Mouse (Mus musculus) ovary, postnatal 14 days (tissue): ENCODE measurements around the gene 4930432K21Rik.

Experiments
- DNase-seq: peaks from one replicate; pipeline ENCODE4 v3.0.0; 2022; ENCODE audit warnings: low spot score

The 4930432K21Rik gene

DNA sequence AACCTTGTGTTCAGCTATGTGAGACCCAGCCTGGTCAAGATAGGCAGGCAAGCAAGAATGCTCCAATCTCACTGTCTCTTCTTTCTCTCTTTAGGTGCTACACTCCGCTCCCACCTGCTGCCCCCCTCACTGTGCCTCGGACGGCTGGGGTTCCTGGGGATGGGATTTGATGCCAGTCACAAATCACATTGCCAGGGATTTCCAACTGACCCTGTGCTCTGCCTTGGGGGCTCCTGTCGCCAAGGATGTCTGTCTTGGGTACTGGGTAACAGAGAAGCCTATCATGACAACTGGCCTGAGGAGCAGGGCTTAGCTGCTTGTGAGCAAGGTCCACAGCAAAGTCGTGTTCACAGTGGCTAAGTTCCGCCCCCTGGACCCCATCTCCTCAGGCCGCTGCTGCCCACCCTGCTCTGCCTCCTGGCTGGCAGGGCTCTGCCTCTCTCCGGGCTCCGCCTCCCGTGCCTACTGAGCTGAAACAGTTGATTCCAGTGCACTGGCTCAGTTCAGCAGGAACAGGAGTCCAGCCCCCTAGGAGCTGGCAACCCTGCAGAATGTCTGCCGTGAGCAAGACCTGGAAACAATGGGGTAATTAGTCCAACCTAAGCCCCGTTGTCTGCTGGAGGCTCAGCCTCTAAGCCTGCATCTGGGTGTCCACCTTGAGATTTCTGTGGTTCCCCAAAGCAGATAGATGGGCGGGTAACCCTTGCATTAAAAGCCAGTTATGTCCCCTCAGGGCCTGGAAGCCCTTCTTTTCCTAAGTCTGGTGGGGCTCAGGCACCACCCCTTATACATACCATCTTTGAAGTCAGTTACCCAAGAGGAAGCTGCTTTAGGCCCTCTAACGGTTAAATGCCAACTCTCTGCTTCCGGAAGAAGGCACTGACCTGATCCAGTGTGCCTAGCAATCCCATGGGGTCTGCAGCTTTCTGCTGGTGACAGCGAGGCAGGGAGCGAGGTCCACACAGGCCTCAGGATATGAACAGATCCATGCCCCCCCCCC, 60.9 kb downstream of the 4930432K21Rik start:
- DNase-seq: no peak

DNA sequence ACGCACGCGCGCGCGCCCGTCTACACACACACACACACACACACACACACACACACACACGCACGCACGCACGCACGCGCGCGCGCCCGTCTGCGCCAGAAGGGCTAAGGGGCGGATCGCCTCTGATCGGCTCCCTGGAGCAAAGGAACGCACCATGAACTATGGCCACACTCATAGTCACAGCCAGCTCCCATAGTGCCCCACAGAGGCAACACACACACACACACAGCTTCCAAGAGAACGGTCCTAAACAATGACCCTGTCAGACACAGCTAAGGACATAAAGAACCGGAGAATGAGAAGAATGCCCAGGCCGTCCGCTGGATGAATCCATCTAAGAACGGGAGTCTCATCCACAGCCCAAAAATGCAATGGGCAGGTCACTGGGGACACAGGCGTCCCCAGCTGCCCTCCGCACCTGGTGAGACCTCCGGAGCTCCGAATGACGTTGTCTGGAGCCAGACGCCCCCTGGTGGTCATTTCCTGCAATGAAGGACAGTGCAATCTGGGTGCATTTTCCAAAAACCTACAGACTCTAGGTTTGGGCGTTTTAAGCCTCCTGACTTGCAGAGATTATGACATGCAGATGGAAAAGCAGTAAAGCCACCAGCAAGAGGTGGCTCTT, 62.5 kb downstream of the 4930432K21Rik start:
- DNase-seq: peak; percentile 77

DNA sequence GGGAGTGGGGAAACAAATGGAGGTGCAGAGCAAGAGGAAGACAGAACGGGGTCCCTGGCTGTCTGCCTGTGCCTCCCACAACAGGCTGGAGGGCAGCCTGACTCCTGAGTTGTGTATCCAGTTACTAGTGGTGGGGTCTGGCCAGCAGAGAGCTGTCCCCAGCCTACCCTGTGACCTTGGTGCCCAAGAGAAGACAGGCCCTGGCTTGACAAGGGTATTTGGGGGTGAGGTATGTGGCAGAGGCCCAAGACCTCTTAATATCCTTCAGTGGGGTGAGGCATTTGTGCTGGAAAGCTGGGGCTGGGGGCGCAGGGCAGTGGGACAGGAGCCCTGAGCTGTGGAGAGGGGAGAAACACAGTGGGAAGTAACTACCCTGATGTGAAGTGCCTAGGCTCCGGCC, 63.4 kb downstream of the 4930432K21Rik start:
- no peak for DNase-seq

DNA sequence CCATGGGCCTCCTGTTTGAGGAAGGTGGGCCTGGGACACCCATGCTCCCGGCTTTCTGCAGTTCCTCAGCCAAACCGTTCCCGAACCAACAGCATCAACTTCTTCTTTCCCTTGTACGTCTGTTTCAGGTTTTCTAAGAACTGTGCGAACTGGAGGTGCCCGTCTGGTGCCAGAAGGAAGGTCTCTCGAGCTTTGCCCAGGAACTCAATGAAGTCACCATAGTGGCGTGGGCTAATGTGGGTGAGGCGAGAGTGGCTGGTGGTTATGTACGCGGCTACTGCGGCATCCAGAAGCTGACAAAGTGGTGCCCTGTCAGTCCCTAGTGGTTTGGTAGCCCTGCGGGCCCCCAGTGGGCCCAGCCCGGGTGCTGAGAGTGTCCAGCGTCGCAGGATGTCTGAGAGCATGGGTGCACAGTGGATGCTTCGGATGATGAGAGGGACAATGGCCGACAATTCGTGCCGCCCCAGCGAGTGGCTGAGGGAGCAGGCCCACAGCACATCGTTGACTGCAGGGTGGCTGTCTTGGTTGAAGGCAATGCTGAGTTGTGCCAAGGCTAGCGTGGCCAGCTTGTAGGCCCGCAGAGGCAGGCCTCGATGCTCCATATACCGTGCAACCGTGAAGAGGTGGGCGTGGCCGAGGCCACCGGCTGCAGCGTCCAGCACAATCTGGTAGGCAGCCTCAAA, 64.2 kb downstream of the 4930432K21Rik start:
- DNase-seq: no peak

DNA sequence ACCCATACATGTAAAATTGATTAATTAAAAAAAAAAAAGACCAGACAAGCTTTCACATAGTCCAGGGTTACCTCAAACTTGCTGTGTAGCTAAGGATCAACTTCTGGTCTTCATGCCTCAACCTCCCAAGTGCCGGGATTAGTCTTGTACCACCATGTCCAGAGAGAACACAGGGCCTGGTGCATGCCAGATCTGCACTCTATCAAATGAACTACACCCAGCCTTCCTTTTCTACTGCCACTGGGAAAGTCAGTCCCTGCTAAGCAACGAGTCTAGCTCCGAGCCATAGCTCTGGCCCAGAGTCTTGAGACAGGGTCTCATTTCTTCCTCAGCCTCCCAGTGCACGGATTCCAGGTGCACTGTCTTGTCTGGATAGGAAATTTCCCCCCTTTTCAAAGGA, 65.5 kb downstream of the 4930432K21Rik start:
- no peak for DNase-seq

DNA sequence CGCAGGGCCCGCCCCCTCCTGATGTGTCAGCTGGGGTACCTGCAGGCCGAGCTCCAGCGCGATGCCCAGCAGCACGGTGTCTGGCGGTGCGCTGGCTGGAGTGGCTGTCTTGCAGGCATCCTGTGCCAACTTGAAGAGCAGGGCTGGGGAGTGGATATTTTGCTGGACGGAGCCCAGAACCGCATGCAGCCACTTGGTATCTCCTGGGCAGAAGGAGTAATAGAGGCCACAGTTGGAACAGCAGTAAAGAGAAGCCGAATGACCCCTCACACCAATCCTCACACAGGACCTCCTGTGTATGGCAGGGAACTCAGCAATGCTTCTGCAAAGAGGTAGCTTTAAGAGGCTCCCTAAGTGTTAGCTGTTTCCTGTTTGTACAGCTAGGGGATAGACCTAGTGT, 69.4 kb downstream of the 4930432K21Rik start:
- no peak for DNase-seq

DNA sequence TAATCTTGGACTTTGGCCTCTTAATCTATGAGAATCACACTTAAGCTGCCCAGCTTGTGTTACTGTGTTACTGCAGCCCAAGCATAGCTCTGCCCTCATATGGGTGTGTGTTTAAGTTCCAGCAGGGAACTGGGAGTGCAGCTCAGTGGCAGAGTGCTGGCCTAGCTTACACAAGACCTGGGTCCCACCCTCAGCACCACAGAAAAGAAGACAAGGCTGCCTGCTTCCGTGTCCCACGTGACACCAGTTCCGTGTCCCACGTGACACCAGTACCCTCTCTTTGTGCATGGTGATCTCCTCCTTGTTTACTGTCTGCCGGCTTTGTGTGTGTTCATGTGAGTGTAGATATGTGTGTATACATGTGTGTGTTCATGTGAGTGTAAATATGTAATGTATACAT, 70.3 kb downstream of the 4930432K21Rik start:
- DNase-seq: no peak

DNA sequence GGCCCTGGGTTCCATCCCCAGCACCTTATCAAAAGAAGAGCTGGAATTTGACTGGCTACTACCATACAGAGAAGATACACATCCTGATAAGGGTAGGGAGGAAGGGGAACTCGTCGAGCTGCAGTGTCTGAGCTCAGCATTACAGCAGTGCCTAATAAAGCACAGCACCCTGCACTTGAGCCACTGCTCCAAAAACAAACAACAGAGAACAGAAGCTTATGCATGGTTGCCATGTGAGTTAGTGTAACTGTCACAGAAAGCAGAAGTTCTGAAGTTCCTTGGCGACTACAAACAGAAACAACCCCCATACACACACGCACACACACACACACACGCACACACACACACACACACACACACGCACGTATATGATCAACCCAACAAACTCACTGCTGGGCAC, 72.3 kb downstream of the 4930432K21Rik start:
- no peak for DNase-seq
